Mouse (Mus musculus) small intestine, adult 2 months (tissue): ENCODE results near the gene Arid3a. TPM values are rescaled to one million over a fixed set of nuclear protein-coding genes. Genes with fewer than 3 reads are reported as not detected.
"Not testable (repeated sequence)": the region's sequence is repeated elsewhere in the genome, so short reads cannot be mapped to it uniquely, and the experiment has no call there.

Experiments
- H3K27ac ChIP-seq: fragments of 200-500 bp; 2 replicates; pipeline ENCODE4 v1.5.1; 2012; ENCODE audit warnings: low read depth, low read length, control low read depth, inconsistent platforms; ENCODE audit not compliant: insufficient read depth
- H3K27me3 ChIP-seq: fragments of 200-500 bp; 2 replicates; pipeline ENCODE4 v1.6.1; 2012; ENCODE audit warnings: mild to moderate bottlenecking, moderate library complexity, low read length, inconsistent platforms; ENCODE audit not compliant: control insufficient read depth, insufficient read depth
- H3K36me3 ChIP-seq: fragments of 200-500 bp; 2 replicates; pipeline ENCODE4 v1.6.1; 2012; ENCODE audit warnings: mild to moderate bottlenecking, low read length, control low read depth, inconsistent platforms; ENCODE audit not compliant: control insufficient read depth, insufficient read depth
- H3K4me1 ChIP-seq: fragments of 200-500 bp; 2 replicates; pipeline ENCODE4 v1.6.1; 2012; ENCODE audit warnings: low read length, inconsistent platforms, mixed read lengths; ENCODE audit not compliant: control insufficient read depth, insufficient read depth, insufficient read length
- H3K4me3 ChIP-seq: fragments of 200-500 bp; 2 replicates; pipeline ENCODE4 v1.5.1; 2012; ENCODE audit warnings: low read depth, mild to moderate bottlenecking, control low read depth, inconsistent platforms, low read length, moderate library complexity
- CTCF ChIP-seq: fragments of 200-500 bp; IDR thresholded peaks from 2 replicates; pipeline ENCODE4 v1.5.1; 2012; ENCODE audit warnings: low read depth, mild to moderate bottlenecking, control low read depth, inconsistent platforms, low read length, moderate library complexity, mixed read lengths; ENCODE audit not compliant: insufficient replicate concordance, insufficient read length; ENCODE audit errors: extremely low read depth
- POLR2A ChIP-seq: fragments of 200-500 bp; IDR thresholded peaks from 2 replicates; pipeline ENCODE4 v1.6.1; 2012; ENCODE audit warnings: low read depth, mild to moderate bottlenecking, control low read depth, inconsistent platforms, low read length, moderate library complexity
- WGBS: fragments of 180-500 bp; shearing (Covaris S2); methylation state at CpG from one replicate; pipeline ENCODE4 v1.1.7; 2018; 5-methylcytosine and 5-hydroxymethylcytosine counted together
- polyA plus RNA-seq: library from polyadenylated mRNA; depleted of rRNA; stranded (reverse); fragments of >200 nt; gene quantifications from 2 replicates; pipeline ENCODE4 v1.2.3, GENCODE M21; 2012

Arid3a gene
- polyA plus RNA-seq, 1 experiment: 23.9 TPM

DNA sequence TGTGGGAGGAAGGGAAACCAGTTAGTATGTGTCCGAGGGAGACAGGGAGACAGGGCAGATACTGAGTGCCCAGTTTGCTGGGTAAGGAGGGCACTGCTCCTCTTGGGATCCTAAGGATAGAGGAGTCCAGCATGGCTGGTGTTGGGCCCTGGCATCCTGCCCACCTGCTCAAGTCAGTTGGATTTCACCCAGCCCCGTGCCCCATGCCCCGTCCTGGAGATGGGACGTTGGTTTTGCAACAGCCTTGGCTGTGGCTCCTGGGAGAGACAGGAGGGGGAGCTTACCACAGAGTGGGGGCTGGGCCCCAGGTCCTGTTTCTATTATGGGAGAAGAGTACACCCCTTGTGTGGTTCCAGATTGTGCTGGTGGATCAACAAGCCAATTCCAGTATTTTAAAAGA is 42.4 kb upstream of the Arid3a start:
- no peak for TF ChIP-seq POLR2A
- no peak for TF ChIP-seq CTCF
- H3K27me3 ChIP-seq: 0 out of 2 replicates have a peak, but pooled peaks cover 3% of the 10 kb centered on the region
- no peaks in the 10 kb centered on the region for H3K36me3 ChIP-seq
- no peak overlapping the region for H3K27ac ChIP-seq
- H3K4me1 ChIP-seq: peaks cover 10% of the 10 kb centered on the region
- H3K4me3 ChIP-seq: no peak overlapping the region
- WGBS: 18% methylated on average over 4 of the region's 4 CpGs

DNA sequence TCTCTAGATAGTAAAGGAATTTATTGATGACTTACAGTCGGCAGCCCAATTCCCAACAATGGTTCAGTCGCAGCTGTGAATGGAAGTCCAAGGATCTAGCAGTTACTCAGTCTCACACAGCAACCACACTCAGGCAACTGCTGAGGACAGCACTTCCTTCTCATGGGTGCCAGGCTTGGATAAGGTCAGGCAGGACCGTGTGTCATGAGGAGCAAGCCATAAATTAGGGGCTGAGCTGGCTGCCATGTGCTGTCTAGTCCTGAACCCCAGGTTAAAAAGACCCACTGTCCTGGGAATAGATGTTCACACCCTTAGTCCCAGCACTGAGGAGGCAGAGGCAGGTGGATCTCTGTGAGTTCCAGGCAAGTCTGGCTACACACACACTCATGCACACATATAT is 41.9 kb upstream of the Arid3a start:
- H3K27ac ChIP-seq, H3K27me3 ChIP-seq, H3K36me3 ChIP-seq, H3K4me3 ChIP-seq: not testable (repeated sequence)
- 39% methylated on average over 3 of the region's 3 CpGs for WGBS
- peaks cover 10% of the 10 kb centered on the region for H3K4me1 ChIP-seq

DNA sequence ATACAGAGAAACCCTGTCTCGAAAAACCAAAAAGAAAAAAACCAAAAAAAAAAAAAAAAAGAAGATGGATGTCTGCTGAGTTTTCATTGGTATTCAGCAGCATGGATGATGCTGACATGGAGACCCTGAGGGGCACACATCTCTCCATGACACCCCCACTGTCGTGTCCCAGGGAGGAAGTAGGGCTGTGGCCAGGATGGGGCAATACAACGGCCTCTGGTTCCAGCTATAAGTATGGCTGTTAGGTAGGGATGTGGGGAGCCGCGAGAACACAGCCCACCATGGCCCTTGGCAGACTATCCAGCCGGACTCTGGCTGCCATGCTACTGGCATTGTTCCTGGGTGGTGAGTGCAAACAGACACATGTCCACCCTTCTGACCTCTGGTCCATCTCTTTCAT is 40.8 kb upstream of the Arid3a start, which contains the start of gene Elane:
Gene Elane, plus strand, starts transcription at position 194 of the 400 bp plus-strand sequence.
- TF ChIP-seq CTCF: no peak
- no peak for TF ChIP-seq POLR2A
- H3K27me3 ChIP-seq: 0 out of 2 replicates have a peak, but pooled peaks cover 3% of the 10 kb centered on the region
- peaks cover 8% of the 10 kb centered on the region for H3K4me1 ChIP-seq
- H3K4me3 ChIP-seq: no peak within 1 kb of the TSS
- no peak within 1 kb of the TSS for H3K27ac ChIP-seq
- H3K36me3 ChIP-seq: no peaks in the 10 kb centered on the region
- 71% methylated on average over 6 of the region's 6 CpGs for WGBS

DNA sequence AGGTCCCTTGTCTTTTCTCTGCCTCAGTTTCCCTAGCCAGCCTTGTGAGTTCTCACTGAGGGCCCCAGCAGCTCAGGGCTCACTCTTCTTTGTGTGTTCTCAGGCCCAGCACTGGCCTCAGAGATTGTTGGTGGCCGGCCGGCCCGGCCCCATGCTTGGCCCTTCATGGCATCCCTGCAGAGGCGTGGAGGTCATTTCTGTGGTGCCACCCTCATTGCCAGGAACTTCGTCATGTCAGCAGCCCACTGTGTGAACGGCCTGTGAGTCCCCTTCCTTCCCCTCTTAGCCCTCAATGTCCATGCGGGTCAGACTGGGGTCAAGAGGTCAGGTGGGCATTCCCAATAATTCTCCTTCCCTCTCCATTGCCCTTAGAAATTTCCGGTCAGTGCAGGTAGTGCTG is 40.2 kb upstream of the Arid3a start:
- Histone ChIP-seq H3K27me3 (0 out of 2 replicates have a peak, but pooled peaks cover 3% of the 10 kb centered on the region), H3K27ac (no peak overlapping the region), H3K4me3 (no peak overlapping the region), H3K36me3 (no peaks in the 10 kb centered on the region), H3K4me1 (peaks cover 8% of the 10 kb centered on the region)
- WGBS: 84% methylated on average over 8 of the region's 8 CpGs
- TF ChIP-seq POLR2A (no peak), CTCF (no peak)

DNA sequence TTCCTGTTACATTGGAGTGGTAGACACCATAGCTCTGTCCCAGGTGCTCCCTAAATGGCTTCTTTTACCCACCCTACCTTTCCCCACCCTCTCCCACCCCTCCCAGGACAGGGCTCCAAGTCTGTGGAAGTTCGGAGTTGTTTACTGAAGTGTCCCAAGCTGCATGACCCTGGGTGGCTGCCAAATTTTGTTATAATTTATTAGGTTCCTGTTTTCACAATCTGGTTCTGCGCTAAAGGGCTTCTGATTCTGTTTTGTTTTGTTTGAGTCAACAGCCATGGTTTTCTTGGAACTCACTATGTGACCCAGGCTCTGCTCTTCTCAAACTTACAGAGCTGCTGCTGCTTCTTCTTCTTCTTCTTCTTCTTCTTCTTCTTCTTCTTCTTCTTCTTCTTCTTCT is 37.5 kb upstream of the Arid3a start:
- no peak overlapping the region for H3K4me3 ChIP-seq

DNA sequence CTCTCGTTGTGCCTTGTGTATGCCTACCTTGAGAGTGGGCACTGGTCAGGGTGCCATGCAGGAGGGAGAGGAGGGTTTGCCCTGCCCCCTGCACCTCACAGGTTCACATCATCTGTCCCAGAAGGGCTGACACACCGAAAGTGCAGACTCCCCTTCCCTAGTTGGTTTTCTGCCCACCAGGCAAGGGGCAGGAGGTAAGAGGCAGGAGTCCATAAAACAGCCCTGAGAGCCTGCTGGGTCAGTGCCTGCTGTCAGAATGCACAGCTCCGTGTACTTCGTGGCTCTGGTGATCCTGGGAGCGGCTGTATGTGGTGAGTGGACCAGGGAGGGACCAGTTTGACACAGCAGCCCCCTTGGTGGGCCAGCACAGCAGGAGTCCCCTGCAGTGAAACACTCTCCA is 36.2 kb upstream of the Arid3a start, which contains the start of gene Cfd:
Gene Cfd, plus strand, starts transcription at position 184 of the 400 bp plus-strand sequence.
- WGBS: 48% methylated on average over 5 of the region's 5 CpGs
- Histone ChIP-seq H3K27ac (no peak within 1 kb of the TSS), H3K4me3 (no peak within 1 kb of the TSS), H3K4me1 (no peaks in the 10 kb centered on the region), H3K27me3 (no peaks in the 10 kb centered on the region), H3K36me3 (peaks cover 4% of the 10 kb centered on the region; the same call in 1 of the 2 replicates)
- no peak for TF ChIP-seq POLR2A
- no peak for TF ChIP-seq CTCF

More for the DNA sequence above, 37.5 kb upstream of the Arid3a start:
- 15% methylated on average over 2 of the region's 2 CpGs for WGBS
- Histone ChIP-seq H3K27ac (no peak overlapping the region), H3K36me3 (no peaks in the 10 kb centered on the region), H3K27me3 (no peaks in the 10 kb centered on the region), H3K4me1 (no peaks in the 10 kb centered on the region)
- TF ChIP-seq POLR2A (no peak), CTCF (no peak)

DNA sequence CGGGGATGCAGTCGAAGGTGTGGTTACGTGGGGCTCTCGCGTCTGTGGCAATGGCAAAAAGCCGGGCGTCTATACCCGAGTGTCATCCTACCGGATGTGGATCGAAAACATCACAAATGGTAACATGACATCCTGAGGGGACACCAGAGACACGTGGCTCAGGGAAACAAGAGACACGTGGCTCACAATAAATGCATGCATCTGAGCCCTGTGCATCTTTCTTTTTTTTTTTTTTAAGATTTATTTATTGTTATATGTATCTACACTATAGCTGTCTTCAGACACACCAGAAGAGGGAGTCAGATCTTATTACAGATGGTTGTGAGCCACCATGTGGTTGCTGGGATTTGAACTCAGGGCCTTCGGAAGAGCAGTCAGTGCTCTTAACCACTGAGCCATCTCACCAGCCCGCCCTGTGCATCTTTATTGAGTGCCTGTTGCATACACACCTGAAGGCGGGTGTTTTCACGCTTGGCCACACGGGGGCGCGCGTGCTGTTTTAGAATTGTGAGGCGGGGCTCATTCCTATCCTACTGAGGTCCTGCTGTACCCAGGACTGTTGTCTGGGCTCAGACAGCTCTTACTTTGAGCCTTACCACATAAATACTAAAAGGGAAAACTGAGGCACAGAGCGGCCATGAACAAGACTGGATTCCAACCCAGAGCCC is 34.3 kb upstream of the Arid3a start:
- not testable (repeated sequence) for H3K27ac ChIP-seq, H3K4me1 ChIP-seq, H3K27me3 ChIP-seq, H3K4me3 ChIP-seq
- peak; percentile 77 for TF ChIP-seq CTCF
- H3K36me3 ChIP-seq: peaks cover 11% of the 10 kb centered on the region; the same call in 1 of the 2 replicates
- 38% methylated on average over 22 of the region's 22 CpGs for WGBS
